Mouse (Mus musculus): ENCODE data around the gene Arhgef28. TPM values are rescaled to one million over a fixed set of nuclear protein-coding genes. Genes with fewer than 3 reads are reported as not detected.

The Arhgef28 gene
- polyA plus RNA-seq, 1 experiment from 2014 or later = 38.6 TPM

- no peak for ATAC-seq (ENCODE audit: low FRiP score, low TSS enrichment)
These were observed 59.6 kb downstream of the Arhgef28 start for GRCm38 (mm10) chr13:98146573-98147160.

GRCm38 (mm10) chr13:98145310-98145709, 60.9 kb downstream of the Arhgef28 start:
- Histone ChIP-seq H3K4me1 (ENCODE audit: control insufficient read depth, insufficient read depth, low read length) (no peaks in the 10 kb centered on the region; the same call in 1 of the 2 replicates), H3K4me3 (ENCODE audit: low read length) (no peak overlapping the region), H3K4me2 (replicated peaks; ENCODE audit: low read depth, low read length) (no peak overlapping the region), H3K27ac (ENCODE audit: low read depth, low read length) (no peak overlapping the region), H3K9me3 (ENCODE audit: control insufficient read depth, low read length) (no peaks in the 10 kb centered on the region), H3K36me3 (ENCODE audit: control insufficient read depth, insufficient read depth, low read length) (no peaks in the 10 kb centered on the region), H3K27me3 (ENCODE audit: control insufficient read depth, insufficient read depth, low read length) (no peaks in the 10 kb centered on the region), H3K9ac (ENCODE audit: low read depth, low read length) (no peak overlapping the region)
- ATAC-seq (ENCODE audit: low FRiP score, low TSS enrichment) = no peak
- 86% methylated on average over 7 of the region's 7 CpGs for WGBS

More at GRCm38 (mm10) chr13:98146573-98147160, 59.6 kb downstream of the Arhgef28 start:
- no peaks in the 10 kb centered on the region for H3K36me3 ChIP-seq (ENCODE audit: control insufficient read depth, insufficient read depth, low read length)
- no peak overlapping the region for H3K4me3 ChIP-seq (ENCODE audit: low read length)
- 74% methylated on average over 8 of the region's 8 CpGs for WGBS
- no peaks in the 10 kb centered on the region for H3K9me3 ChIP-seq (ENCODE audit: control insufficient read depth, low read length)
- no peaks in the 10 kb centered on the region for H3K27me3 ChIP-seq (ENCODE audit: control insufficient read depth, insufficient read depth, low read length)
- no peak overlapping the region for H3K4me2 ChIP-seq (replicated peaks; ENCODE audit: low read depth, low read length)
- H3K9ac ChIP-seq (ENCODE audit: low read depth, low read length) = no peak overlapping the region
- no peak overlapping the region for H3K27ac ChIP-seq (ENCODE audit: low read depth, low read length)
- no peaks in the 10 kb centered on the region; the same call in 1 of the 2 replicates for H3K4me1 ChIP-seq (ENCODE audit: control insufficient read depth, insufficient read depth, low read length)

GRCm38 (mm10) chr13:98143000-98143399, 63.2 kb downstream of the Arhgef28 start:
- Histone ChIP-seq H3K9ac (ENCODE audit: low read depth, low read length) (no peak overlapping the region), H3K4me3 (ENCODE audit: low read length) (no peak overlapping the region), H3K9me3 (ENCODE audit: control insufficient read depth, low read length) (no peaks in the 10 kb centered on the region), H3K36me3 (ENCODE audit: control insufficient read depth, insufficient read depth, low read length) (no peaks in the 10 kb centered on the region), H3K4me2 (replicated peaks; ENCODE audit: low read depth, low read length) (no peak overlapping the region), H3K27ac (ENCODE audit: low read depth, low read length) (no peak overlapping the region), H3K27me3 (ENCODE audit: control insufficient read depth, insufficient read depth, low read length) (no peaks in the 10 kb centered on the region), H3K4me1 (ENCODE audit: control insufficient read depth, insufficient read depth, low read length) (no peaks in the 10 kb centered on the region; the same call in 1 of the 2 replicates)
- 94% methylated on average over 10 of the region's 10 CpGs for WGBS
- no peak for ATAC-seq (ENCODE audit: low FRiP score, low TSS enrichment)

GRCm38 (mm10) chr13:98140626-98141025, 65.6 kb downstream of the Arhgef28 start:
- Histone ChIP-seq H3K4me1 (ENCODE audit: control insufficient read depth, insufficient read depth, low read length) (peaks cover 12% of the 10 kb centered on the region), H3K27me3 (ENCODE audit: control insufficient read depth, insufficient read depth, low read length) (no peaks in the 10 kb centered on the region), H3K36me3 (ENCODE audit: control insufficient read depth, insufficient read depth, low read length) (no peaks in the 10 kb centered on the region), H3K9me3 (ENCODE audit: control insufficient read depth, low read length) (no peaks in the 10 kb centered on the region), H3K27ac (ENCODE audit: low read depth, low read length) (no peak overlapping the region), H3K9ac (ENCODE audit: low read depth, low read length) (no peak overlapping the region), H3K4me3 (ENCODE audit: low read length) (no peak overlapping the region), H3K4me2 (replicated peaks; ENCODE audit: low read depth, low read length) (no peak overlapping the region)
- 85% methylated on average over 9 of the region's 9 CpGs for WGBS
- no peak for ATAC-seq (ENCODE audit: low FRiP score, low TSS enrichment)

GRCm38 (mm10) chr13:98138786-98139185, 67.5 kb downstream of the Arhgef28 start:
- no peak overlapping the region for H3K4me2 ChIP-seq (replicated peaks; ENCODE audit: low read depth, low read length)
- H3K27me3 ChIP-seq (ENCODE audit: control insufficient read depth, insufficient read depth, low read length) = no peaks in the 10 kb centered on the region
- H3K4me3 ChIP-seq (ENCODE audit: low read length) = no peak overlapping the region
- no peak overlapping the region for H3K9ac ChIP-seq (ENCODE audit: low read depth, low read length)
- ATAC-seq (ENCODE audit: low FRiP score, low TSS enrichment) = no peak
- no peaks in the 10 kb centered on the region for H3K36me3 ChIP-seq (ENCODE audit: control insufficient read depth, insufficient read depth, low read length)
- 82% methylated on average over 4 of the region's 4 CpGs for WGBS
- no peaks in the 10 kb centered on the region for H3K9me3 ChIP-seq (ENCODE audit: control insufficient read depth, low read length)
- H3K4me1 ChIP-seq (ENCODE audit: control insufficient read depth, insufficient read depth, low read length) = peaks cover 12% of the 10 kb centered on the region
- H3K27ac ChIP-seq (ENCODE audit: low read depth, low read length) = no peak overlapping the region

GRCm38 (mm10) chr13:98135890-98136555, 70.2 kb downstream of the Arhgef28 start:
- H3K4me2 ChIP-seq (replicated peaks; ENCODE audit: low read depth, low read length) = no peak overlapping the region; the same call in 1 of the 2 replicates
- H3K4me1 ChIP-seq (ENCODE audit: control insufficient read depth, insufficient read depth, low read length) = peaks cover 12% of the 10 kb centered on the region
- no peak overlapping the region for H3K27ac ChIP-seq (ENCODE audit: low read depth, low read length)
- no peak overlapping the region for H3K9ac ChIP-seq (ENCODE audit: low read depth, low read length)
- 32% methylated on average over 12 of the region's 12 CpGs for WGBS
- no peaks in the 10 kb centered on the region for H3K36me3 ChIP-seq (ENCODE audit: control insufficient read depth, insufficient read depth, low read length)
- no peaks in the 10 kb centered on the region for H3K9me3 ChIP-seq (ENCODE audit: control insufficient read depth, low read length)
- H3K27me3 ChIP-seq (ENCODE audit: control insufficient read depth, insufficient read depth, low read length) = no peaks in the 10 kb centered on the region
- no peak overlapping the region for H3K4me3 ChIP-seq (ENCODE audit: low read length)
- peak; percentile 62 for ATAC-seq (ENCODE audit: low FRiP score, low TSS enrichment)

GRCm38 (mm10) chr13:98132951-98133350, 73.3 kb downstream of the Arhgef28 start:
- Histone ChIP-seq H3K9ac (ENCODE audit: low read depth, low read length) (no peak overlapping the region), H3K9me3 (ENCODE audit: control insufficient read depth, low read length) (no peaks in the 10 kb centered on the region), H3K36me3 (ENCODE audit: control insufficient read depth, insufficient read depth, low read length) (no peaks in the 10 kb centered on the region), H3K27ac (ENCODE audit: low read depth, low read length) (no peak overlapping the region), H3K4me3 (ENCODE audit: low read length) (no peak overlapping the region), H3K4me2 (replicated peaks; ENCODE audit: low read depth, low read length) (no peak overlapping the region), H3K27me3 (ENCODE audit: control insufficient read depth, insufficient read depth, low read length) (no peaks in the 10 kb centered on the region), H3K4me1 (ENCODE audit: control insufficient read depth, insufficient read depth, low read length) (peaks cover 12% of the 10 kb centered on the region)
- ATAC-seq (ENCODE audit: low FRiP score, low TSS enrichment) = no peak
- WGBS = 74% methylated on average over 5 of the region's 5 CpGs

GRCm38 (mm10) chr13:98132264-98132663, 74.0 kb downstream of the Arhgef28 start:
- H3K9me3 ChIP-seq (ENCODE audit: control insufficient read depth, low read length) = no peaks in the 10 kb centered on the region
- H3K27me3 ChIP-seq (ENCODE audit: control insufficient read depth, insufficient read depth, low read length) = no peaks in the 10 kb centered on the region
- H3K4me1 ChIP-seq (ENCODE audit: control insufficient read depth, insufficient read depth, low read length) = peaks cover 12% of the 10 kb centered on the region
- no peak for ATAC-seq (ENCODE audit: low FRiP score, low TSS enrichment)
- no peak overlapping the region for H3K9ac ChIP-seq (ENCODE audit: low read depth, low read length)
- H3K4me2 ChIP-seq (replicated peaks; ENCODE audit: low read depth, low read length) = no peak overlapping the region
- no peak overlapping the region for H3K27ac ChIP-seq (ENCODE audit: low read depth, low read length)
- no peak overlapping the region for H3K4me3 ChIP-seq (ENCODE audit: low read length)
- H3K36me3 ChIP-seq (ENCODE audit: control insufficient read depth, insufficient read depth, low read length) = no peaks in the 10 kb centered on the region
- WGBS = 80% methylated on average over 6 of the region's 6 CpGs

- no peaks in the 10 kb centered on the region for H3K36me3 ChIP-seq (ENCODE audit: control insufficient read depth, insufficient read depth, low read length)
- no peak overlapping the region for H3K9ac ChIP-seq (ENCODE audit: low read depth, low read length)
- H3K4me1 ChIP-seq (ENCODE audit: control insufficient read depth, insufficient read depth, low read length) = no peaks in the 10 kb centered on the region
- 81% methylated on average over 5 of the region's 5 CpGs for WGBS
- no peak for ATAC-seq (ENCODE audit: low FRiP score, low TSS enrichment)
- no peak overlapping the region for H3K4me3 ChIP-seq (ENCODE audit: low read length)
- no peak overlapping the region for H3K27ac ChIP-seq (ENCODE audit: low read depth, low read length)
- H3K9me3 ChIP-seq (ENCODE audit: control insufficient read depth, low read length) = no peaks in the 10 kb centered on the region
- H3K4me2 ChIP-seq (replicated peaks; ENCODE audit: low read depth, low read length) = no peak overlapping the region
- H3K27me3 ChIP-seq (ENCODE audit: control insufficient read depth, insufficient read depth, low read length) = no peaks in the 10 kb centered on the region
These were observed 80.6 kb downstream of the Arhgef28 start for GRCm38 (mm10) chr13:98125666-98126065.

Data from kidney, embryonic 14.5 days (tissue).